In genomic region chr9:47378541-47378940, GRCm38 (mm10) we compare ENCODE assay signal across 24 mouse cellular contexts.
"Had no signal": no experiment of that assay in that cellular context is flagged by ENCODE, and none has a peak within 500 bp of the region (broad histone marks: within the 10 kb centered on the region; RNA-seq: fewer than 3 reads in every experiment).

No protein-coding gene starts in this region.

- DNase-seq: gastrocnemius, adult 2 months; gastrocnemius, postnatal 10 days; gastrocnemius, postnatal 25 days; heart, adult 18-20 months; heart, postnatal 10 days; heart, postnatal 4 days; kidney, adult 18-20 months; kidney, adult 8-10 months; kidney, postnatal 10 days; kidney, postnatal 25 days; kidney, postnatal 4 days had no signal

- H3K36me3 ChIP-seq: heart, embryonic 10.5 days; heart, embryonic 12.5 days; hindbrain, embryonic 10.5 days; hindbrain, embryonic 12.5 days; intestine, embryonic 15.5 days; limb, embryonic 10.5 days; limb, embryonic 12.5 days had no signal

- H3K4me3 ChIP-seq: gastrocnemius, adult 2 months; heart, embryonic 10.5 days; heart, embryonic 12.5 days; hindbrain, embryonic 10.5 days; hindbrain, embryonic 12.5 days; intestine, embryonic 15.5 days; layer of hippocampus, adult 2 months; left cerebral cortex, adult 2 months; limb, embryonic 10.5 days; limb, embryonic 12.5 days had no signal

- ATAC-seq: hindbrain, embryonic 16.5 days; inflammation-experienced regulatory T-cells, adult 6 months; intestine, embryonic 15.5 days; intestine, postnatal 0 days had no signal

- H3K27me3 ChIP-seq: intestine, embryonic 15.5 days; limb, embryonic 12.5 days had no signal

- H3K27ac ChIP-seq: gastrocnemius, adult 2 months; heart, embryonic 10.5 days; hindbrain, embryonic 10.5 days; hindbrain, embryonic 12.5 days; hindbrain, embryonic 14.5 days; intestine, embryonic 15.5 days; layer of hippocampus, adult 2 months; left cerebral cortex, adult 2 months; limb, embryonic 10.5 days; limb, embryonic 12.5 days had no signal

- H3K4me1 ChIP-seq: hindbrain, embryonic 12.5 days; intestine, embryonic 15.5 days had no signal

- H3K9ac ChIP-seq: heart, embryonic 12.5 days; hindbrain, embryonic 12.5 days; hindbrain, embryonic 14.5 days; intestine, embryonic 15.5 days; limb, embryonic 12.5 days had no signal

- H3K4me2 ChIP-seq: heart, embryonic 12.5 days; hindbrain, embryonic 12.5 days; hindbrain, embryonic 14.5 days; intestine, embryonic 15.5 days; limb, embryonic 12.5 days had no signal

- H3K9me3 ChIP-seq: heart, embryonic 10.5 days; heart, embryonic 12.5 days; hindbrain, embryonic 10.5 days; hindbrain, embryonic 12.5 days; intestine, embryonic 15.5 days; limb, embryonic 10.5 days; limb, embryonic 12.5 days had no signal
